Mouse (Mus musculus): ENCODE measurements around the gene Best2.

DNA sequence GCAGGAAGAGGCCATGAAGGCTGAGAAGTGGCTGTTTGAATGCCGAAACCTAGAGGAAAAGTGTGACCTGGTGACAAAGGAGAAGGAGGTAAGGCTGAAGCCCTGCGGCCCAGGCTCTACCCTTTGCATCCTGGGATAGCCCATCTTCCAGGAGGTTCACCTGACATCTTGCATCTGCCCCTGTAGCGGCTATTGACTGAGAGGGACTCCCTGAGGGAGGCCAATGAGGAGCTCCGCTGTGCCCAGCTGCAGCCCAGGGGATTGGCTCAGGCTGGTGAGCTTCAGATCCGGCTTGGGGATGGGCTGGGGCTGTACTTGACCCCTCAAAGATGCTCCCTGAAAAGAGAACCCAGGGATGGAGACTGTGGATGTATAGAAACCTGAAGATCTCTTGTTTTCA, 17.4 kb downstream of the Best2 start:
- TF ChIP-seq CTCF (IDR thresholded peaks at IDR 0.05; ENCODE audit: control insufficient read depth, insufficient read depth, low read length) (no peak), POLR2A (IDR thresholded peaks at IDR 0.05; ENCODE audit: borderline replicate concordance, control insufficient read depth, low read depth, low read length) (no peak)
